Mouse (Mus musculus) right cerebral cortex, postnatal 4 days (tissue): ENCODE results near the gene Ssxb9.
"Not testable (repeated sequence)": the region's sequence is repeated elsewhere in the genome, so short reads cannot be mapped to it uniquely, and the experiment has no call there.

ENCODE experiments used
- DNase-seq: peaks from one replicate; pipeline ENCODE4 v3.0.0-alpha.2; 2022

Ssxb9 gene

DNA sequence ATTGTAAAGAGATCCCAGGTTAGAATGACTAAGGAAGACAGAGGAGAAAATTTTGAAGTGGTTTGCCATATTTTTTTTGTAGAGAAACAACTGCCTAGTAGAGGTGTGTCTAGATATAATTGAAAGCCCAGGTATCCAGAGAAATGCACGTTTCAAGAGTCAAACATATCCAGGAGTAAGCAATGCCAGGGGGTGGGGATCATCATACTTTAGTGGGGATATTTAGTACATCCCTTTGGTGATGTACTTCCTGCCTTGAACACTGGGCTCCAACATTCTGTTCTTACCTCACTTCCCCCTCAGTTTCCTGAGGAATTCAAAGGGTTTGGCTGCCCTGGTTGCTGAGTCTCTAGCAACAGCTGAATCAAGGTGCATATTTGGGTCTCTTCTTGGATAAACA is at the start of gene Ssxb9:
TSS of gene Ssxb9 (plus strand) at position 301 of the 400 bp plus-strand sequence.
- not testable (repeated sequence) for DNase-seq

DNA sequence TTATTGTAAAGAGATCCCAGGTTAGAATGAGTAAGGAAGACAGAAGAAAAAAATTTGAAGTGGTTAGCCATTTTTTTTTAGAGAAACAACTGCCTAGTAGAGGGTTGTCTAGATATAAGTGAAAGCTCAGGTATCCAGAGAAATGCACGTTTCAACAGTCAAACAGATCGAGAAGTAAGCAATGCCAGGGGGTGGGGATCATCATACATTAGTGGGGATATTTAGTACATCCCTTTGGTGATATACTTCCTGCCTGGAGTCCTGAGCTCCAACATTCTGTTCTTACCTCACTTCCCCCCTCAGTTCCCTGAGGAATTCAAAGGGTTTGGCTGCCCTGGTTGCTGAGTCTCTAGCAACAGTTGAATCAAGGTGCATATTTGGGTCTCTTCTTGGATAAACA is 39.7 kb upstream of the Ssxb9 start, which contains the start of gene Ssxb10:
TSS of gene Ssxb10 (plus strand) at position 301 of the 400 bp plus-strand sequence.
- no peak for DNase-seq

GRCm38 (mm10) chrX:8413005-8413404 is 46.2 kb downstream of the Ssxb9 start, which contains the start of gene Ssxb1:
Gene Ssxb1, plus strand, starts transcription at chrX:8413305.
- DNase-seq = not testable (repeated sequence)
